In the genomic region with DNA sequence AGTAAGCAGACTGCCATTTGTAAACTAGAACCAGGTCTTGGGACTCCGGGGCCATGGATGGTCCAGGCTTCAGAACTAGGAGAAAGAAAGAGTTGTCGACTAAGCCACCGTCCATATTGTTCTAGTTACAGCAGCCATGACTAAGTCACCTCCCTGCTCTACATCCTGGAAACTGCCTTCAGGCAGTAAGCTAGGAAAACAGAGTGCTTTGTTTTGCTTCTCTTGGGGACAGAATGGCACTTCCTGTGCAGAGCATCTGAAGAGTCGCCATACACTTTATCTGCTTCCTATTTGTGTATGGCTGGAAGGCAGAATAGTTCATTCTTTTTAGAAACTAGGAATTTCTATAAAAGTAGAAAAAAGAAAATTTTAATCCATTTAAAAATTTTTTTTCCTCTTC, we compare ENCODE assay signal across 18 mouse cellular contexts. TPM values are rescaled to one million over a fixed set of nuclear protein-coding genes. Genes with fewer than 3 reads are reported as not detected.
A peak's percentile ranks its signal among the peaks of the same experiment; 100 is the strongest.
DNase-seq lines count a peak whose midpoint lies in the region; ATAC-seq lines count a peak whose summit lies in the region.
"Had no signal": no experiment of that assay in that cellular context is flagged by ENCODE, and none has a peak within 500 bp of the region (broad histone marks: within the 10 kb centered on the region; RNA-seq: fewer than 3 reads in every experiment).

No protein-coding gene starts in this region.

- WGBS in heart, embryonic 15.5 days: 69% methylated on average over 4 of the region's 4 CpGs
- WGBS in lung, embryonic 15.5 days: 73% methylated on average over 4 of the region's 4 CpGs

- H3K9ac ChIP-seq in heart, embryonic 15.5 days: no peak overlapping the region
- H3K9ac ChIP-seq in lung, embryonic 15.5 days: no peak overlapping the region
- H3K9ac ChIP-seq: hindbrain, embryonic 12.5 days; liver, embryonic 13.5 days; midbrain, embryonic 12.5 days; neural tube, embryonic 15.5 days had no signal

- peaks cover 12% of the 10 kb centered on the region; the same call in 1 of the 2 replicates for H3K4me1 ChIP-seq in heart, embryonic 15.5 days (replicated peaks)
- no peaks in the 10 kb centered on the region for H3K4me1 ChIP-seq in lung, embryonic 15.5 days
- H3K4me1 ChIP-seq: hindbrain, embryonic 12.5 days had no signal

- H3K27me3 ChIP-seq in heart, embryonic 15.5 days: no peaks in the 10 kb centered on the region
- H3K27me3 ChIP-seq in lung, embryonic 15.5 days: no peaks in the 10 kb centered on the region
- H3K27me3 ChIP-seq: CH12.LX; hindbrain, embryonic 12.5 days; liver, embryonic 13.5 days; midbrain, embryonic 12.5 days; neural tube, embryonic 15.5 days had no signal

- no peak overlapping the region for H3K4me2 ChIP-seq in heart, embryonic 15.5 days
- no peak overlapping the region for H3K4me2 ChIP-seq in lung, embryonic 15.5 days
- H3K4me2 ChIP-seq: hindbrain, embryonic 12.5 days; liver, embryonic 13.5 days; midbrain, embryonic 12.5 days; neural tube, embryonic 15.5 days had no signal

- H3K36me3 ChIP-seq in heart, embryonic 15.5 days: no peaks in the 10 kb centered on the region
- H3K36me3 ChIP-seq in lung, embryonic 15.5 days: no peaks in the 10 kb centered on the region
- H3K36me3 ChIP-seq: hindbrain, embryonic 12.5 days; liver, embryonic 13.5 days; midbrain, embryonic 12.5 days; neural tube, embryonic 15.5 days had no signal

- no peaks in the 10 kb centered on the region for H3K9me3 ChIP-seq in heart, embryonic 15.5 days (replicated peaks)
- no peaks in the 10 kb centered on the region for H3K9me3 ChIP-seq in lung, embryonic 15.5 days
- H3K9me3 ChIP-seq: hindbrain, embryonic 12.5 days; liver, embryonic 13.5 days; midbrain, embryonic 12.5 days; neural tube, embryonic 15.5 days had no signal

- H3K4me3 ChIP-seq in heart, embryonic 15.5 days: no peak overlapping the region
- no peak overlapping the region for H3K4me3 ChIP-seq in lung, embryonic 15.5 days
- H3K4me3 ChIP-seq: hindbrain, embryonic 12.5 days; liver, embryonic 13.5 days; midbrain, embryonic 12.5 days; neural tube, embryonic 15.5 days had no signal

- peak overlapping the region; percentile 60 for H3K27ac ChIP-seq in heart, embryonic 15.5 days
- peak overlapping the region; percentile 4; the same call in 1 of the 2 replicates for H3K27ac ChIP-seq in lung, embryonic 15.5 days
- H3K27ac ChIP-seq: hindbrain, embryonic 12.5 days; liver, embryonic 13.5 days; macrophage; midbrain, embryonic 12.5 days; neural tube, embryonic 15.5 days had no signal

- DNase-seq in embryo, embryonic 10 days (ENCODE audit: low spot score): peak; percentile 33
- DNase-seq in embryo, embryonic 10.5 days (ENCODE audit: low spot score): no peak
- no peak for DNase-seq in heart, adult 11 months
- no peak for DNase-seq in lung, postnatal 10 days
- DNase-seq in left cerebral cortex, adult 11 months (ENCODE audit: low spot score): no peak
- DNase-seq: adrenal gland, postnatal 25 days; cerebellum, postnatal 14 days; gastrocnemius, postnatal 25 days; kidney, postnatal 14 days; liver, embryonic 13.5 days had no signal

- ATAC-seq in heart, embryonic 15.5 days (replicated peaks; ENCODE audit: insufficient number of reproducible peaks, insufficient read depth, low FRiP score, low read depth): no peak
- ATAC-seq in lung, embryonic 15.5 days (ENCODE audit: borderline replicate concordance, extremely low read depth, low FRiP score, low TSS enrichment): no peak
- no peak for ATAC-seq in cerebellum, adult (ENCODE audit: insufficient number of reproducible peaks, low FRiP score, low TSS enrichment)

RNA-seq across cellular contexts. Expression of a gene that starts 17.2 kb away (rescaled TPM):
- polyA plus RNA-seq in heart, embryonic 15.5 days (2015; fragmentation: Nextera tagmentation; extraction: Ambion mirVana): 14.0 and 16.5 TPM in 2 replicates
- 13.4 and 15.9 TPM in 2 replicates for polyA plus RNA-seq in lung, embryonic 15.5 days (2015; fragmentation: Nextera tagmentation; extraction: Ambion mirVana)

RNA-seq across cellular contexts. Expression of a gene that starts 24.2 kb away (rescaled TPM):
- 5.8 and 7.1 TPM in 2 replicates for polyA plus RNA-seq in heart, embryonic 15.5 days (2015; fragmentation: Nextera tagmentation; extraction: Ambion mirVana)
- 6.1 and 7.4 TPM in 2 replicates for polyA plus RNA-seq in lung, embryonic 15.5 days (2015; fragmentation: Nextera tagmentation; extraction: Ambion mirVana)
